Mouse (Mus musculus) limb, embryonic 14.5 days (tissue): ENCODE measurements around the gene Scd3. TPM values are rescaled to one million over a fixed set of nuclear protein-coding genes. Genes with fewer than 3 reads are reported as not detected.

Experiments used
- ATAC-seq: fragments of 200-750 bp; cut with Nextera tagmentation; 2 replicates; pipeline ENCODE4 v1.8.0; 2017; ENCODE audit warnings: low read depth, moderate number of reproducible peaks, moderate TSS enrichment; ENCODE audit not compliant: low FRiP score
- DNase-seq: peaks from one replicate; pipeline ENCODE4 v3.0.0-alpha.2; 2015; ENCODE audit warnings: low spot score
- H3K27ac ChIP-seq: fragments of 300-500 bp; sonication (generic); replicated peaks from 2 replicates; pipeline ENCODE4 v1.5.1; 2014; ENCODE audit warnings: low read depth, mild to moderate bottlenecking, low read length, moderate library complexity, mixed read lengths
- H3K27me3 ChIP-seq: fragments of 300-500 bp; sonication (generic); 2 replicates; pipeline ENCODE4 v1.6.1; 2014; ENCODE audit warnings: low read length, mixed read lengths; ENCODE audit not compliant: control insufficient read depth, insufficient read depth
- H3K36me3 ChIP-seq: fragments of 300-500 bp; sonication (generic); 2 replicates; pipeline ENCODE4 v1.6.1; 2014; ENCODE audit warnings: mild to moderate bottlenecking, low read length, moderate library complexity, mixed read lengths; ENCODE audit not compliant: control insufficient read depth, insufficient read depth
- H3K4me1 ChIP-seq: fragments of 300-500 bp; sonication (generic); 2 replicates; pipeline ENCODE4 v1.6.1; 2014; ENCODE audit warnings: antibody characterized with exemption, low read length, mixed read lengths; ENCODE audit not compliant: control insufficient read depth, insufficient read depth
- H3K4me2 ChIP-seq: fragments of 300-500 bp; sonication (generic); replicated peaks from 2 replicates; pipeline ENCODE4 v1.6.1; 2014; ENCODE audit warnings: low read depth, mild to moderate bottlenecking, low read length, moderate library complexity; ENCODE audit not compliant: severe bottlenecking
- H3K4me3 ChIP-seq: fragments of 300-500 bp; sonication (generic); replicated peaks from 2 replicates; pipeline ENCODE4 v1.5.1; 2014; ENCODE audit warnings: low read length
- H3K9ac ChIP-seq: fragments of 300-500 bp; sonication (generic); 2 replicates; pipeline ENCODE4 v1.6.1; 2014; ENCODE audit warnings: mild to moderate bottlenecking, low read depth, low read length, moderate library complexity; ENCODE audit not compliant: severe bottlenecking
- H3K9me3 ChIP-seq: fragments of 300-500 bp; sonication (generic); 2 replicates; pipeline ENCODE4 v1.6.1; 2016; ENCODE audit warnings: low read length; ENCODE audit not compliant: control insufficient read depth
- POLR2A ChIP-seq: fragments of 200-500 bp; IDR thresholded peaks from 2 replicates; pipeline ENCODE4 v1.8.0; 2012; ENCODE audit warnings: inconsistent platforms, mild to moderate bottlenecking, moderate library complexity, borderline replicate concordance; ENCODE audit not compliant: insufficient read depth, insufficient read length; ENCODE audit errors: extremely low read depth
- WGBS: fragments of 180-500 bp; shearing (Covaris S2); extraction: QIAGEN DNeasy Blood & Tissue Kit; methylation state at CpG from one replicate; pipeline ENCODE4 v1.1.7; 2014; 5-methylcytosine and 5-hydroxymethylcytosine counted together
- polyA plus RNA-seq, 2 experiments: library from polyadenylated mRNA; depleted of rRNA in 1 of 2; stranded (reverse) in 1 of 2; unstranded in 1 of 2; fragments of >200 nt; fragmentation: Nextera tagmentation in 1 of 2; extraction: Ambion mirVana in 1 of 2; gene quantifications; 2 replicates each; pipeline versions ENCODE4 v1.2.1 to v1.2.3; 2012 to 2014

Gene Scd3
- polyA plus RNA-seq, 2 experiments: 0.21 TPM; not detected in 1

DNA sequence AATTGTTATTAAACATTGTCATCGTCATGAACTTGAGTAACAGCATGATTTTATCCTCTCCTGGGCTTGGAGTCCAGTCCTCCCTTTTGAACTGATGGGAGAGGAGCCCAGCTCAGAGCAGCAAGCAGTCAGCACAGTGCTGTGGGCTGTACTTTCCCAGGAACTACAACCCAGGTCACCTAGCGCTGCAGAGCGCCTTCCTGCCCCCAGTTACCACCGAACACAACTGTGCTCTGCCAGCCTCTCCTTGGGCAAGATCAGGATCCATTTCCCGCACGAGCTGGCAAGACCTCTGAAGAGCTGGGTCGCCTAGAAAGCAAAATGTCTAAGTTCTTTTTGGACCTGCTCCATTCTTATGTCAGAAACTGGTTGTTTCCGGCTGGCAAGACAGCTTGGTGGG, 28.2 kb upstream of the Scd3 start:
- no peak for DNase-seq
- H3K9me3 ChIP-seq: no peaks in the 10 kb centered on the region; the same call in 1 of the 2 replicates

GRCm38 (mm10) chr19:44176741-44177140, 26.3 kb upstream of the Scd3 start:
- Histone ChIP-seq H3K4me3 (no peak overlapping the region), H3K4me1 (no peaks in the 10 kb centered on the region), H3K9ac (no peak overlapping the region), H3K27ac (no peak overlapping the region), H3K4me2 (no peak overlapping the region), H3K9me3 (no peaks in the 10 kb centered on the region; the same call in 1 of the 2 replicates), H3K27me3 (no peaks in the 10 kb centered on the region), H3K36me3 (no peaks in the 10 kb centered on the region)
- WGBS: 82% methylated on average over 3 of the region's 3 CpGs
- ATAC-seq (no peak), DNase-seq (no peak)
- TF ChIP-seq POLR2A: no peak

More for the DNA sequence above, 28.2 kb upstream of the Scd3 start:
- no peak overlapping the region for H3K27ac ChIP-seq
- no peak for ATAC-seq
- H3K4me2 ChIP-seq: no peak overlapping the region
- no peak for TF ChIP-seq POLR2A
- 58% methylated on average over 8 of the region's 8 CpGs for WGBS
- H3K9ac ChIP-seq: no peak overlapping the region
- no peaks in the 10 kb centered on the region for H3K4me1 ChIP-seq
- no peaks in the 10 kb centered on the region for H3K27me3 ChIP-seq
- no peak overlapping the region for H3K4me3 ChIP-seq
- H3K36me3 ChIP-seq: no peaks in the 10 kb centered on the region

GRCm38 (mm10) chr19:44180502-44180901, 22.6 kb upstream of the Scd3 start:
- Histone ChIP-seq H3K36me3 (no peaks in the 10 kb centered on the region), H3K27ac (no peak overlapping the region), H3K27me3 (no peaks in the 10 kb centered on the region), H3K4me3 (no peak overlapping the region), H3K4me1 (no peaks in the 10 kb centered on the region), H3K9ac (no peak overlapping the region), H3K4me2 (no peak overlapping the region), H3K9me3 (no peaks in the 10 kb centered on the region; the same call in 1 of the 2 replicates)
- ATAC-seq (no peak), DNase-seq (no peak)
- TF ChIP-seq POLR2A: no peak
- WGBS: 70% methylated on average over 1 of the region's 1 CpGs

GRCm38 (mm10) chr19:44183968-44184367, 19.1 kb upstream of the Scd3 start:
- Histone ChIP-seq H3K27me3 (no peaks in the 10 kb centered on the region), H3K4me2 (no peak overlapping the region), H3K36me3 (no peaks in the 10 kb centered on the region), H3K9ac (no peak overlapping the region), H3K27ac (no peak overlapping the region), H3K4me1 (no peaks in the 10 kb centered on the region), H3K4me3 (no peak overlapping the region), H3K9me3 (no peaks in the 10 kb centered on the region)
- ATAC-seq (no peak), DNase-seq (no peak)
- WGBS: 59% methylated on average over 3 of the region's 3 CpGs
- TF ChIP-seq POLR2A: no peak

DNA sequence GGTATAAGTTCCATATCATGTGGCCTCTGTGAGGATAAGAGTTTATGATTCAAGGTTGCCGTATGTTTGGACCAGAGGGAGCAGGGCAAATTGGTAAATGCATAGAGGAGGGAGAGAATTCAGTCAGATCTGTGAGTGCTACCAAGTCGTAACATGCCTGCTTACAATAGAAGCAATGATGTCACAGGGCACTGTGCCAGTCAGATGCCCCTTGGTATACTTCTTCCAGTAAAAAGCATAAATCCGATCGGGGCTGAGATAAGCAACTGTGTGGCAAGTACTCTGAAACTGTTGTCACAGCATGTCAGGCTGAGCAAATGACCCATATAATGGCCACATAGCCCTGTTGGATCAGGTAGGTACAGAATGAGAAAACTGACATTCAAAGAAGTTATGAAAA, 14.0 kb upstream of the Scd3 start:
- Histone ChIP-seq H3K27ac (no peak overlapping the region), H3K4me2 (no peak overlapping the region), H3K9me3 (no peaks in the 10 kb centered on the region), H3K4me1 (no peaks in the 10 kb centered on the region), H3K27me3 (no peaks in the 10 kb centered on the region), H3K36me3 (no peaks in the 10 kb centered on the region), H3K9ac (no peak overlapping the region), H3K4me3 (no peak overlapping the region)
- no peak for TF ChIP-seq POLR2A
- DNase-seq (no peak), ATAC-seq (no peak)
- 81% methylated on average over 4 of the region's 4 CpGs for WGBS

GRCm38 (mm10) chr19:44192342-44192741, 10.7 kb upstream of the Scd3 start, which contains the start of gene Pkd2l1:
Gene Pkd2l1 (minus strand): TSS chr19:44192442.
- Histone ChIP-seq H3K27ac (no peak within 1 kb of the TSS), H3K9ac (no peak within 1 kb of the TSS), H3K36me3 (no peaks in the 10 kb centered on the region), H3K4me1 (no peaks in the 10 kb centered on the region), H3K4me3 (no peak within 1 kb of the TSS), H3K4me2 (no peak within 1 kb of the TSS), H3K27me3 (no peaks in the 10 kb centered on the region), H3K9me3 (no peaks in the 10 kb centered on the region)
- DNase-seq (no peak), ATAC-seq (no peak)
- 50% methylated on average over 3 of the region's 3 CpGs for WGBS
- no peak for TF ChIP-seq POLR2A
